Mouse (Mus musculus) macrophage (primary cell): ENCODE data around the gene Ankrd10. TPM values are rescaled to one million over a fixed set of nuclear protein-coding genes. Genes with fewer than 3 reads are reported as not detected.
"Not testable (repeated sequence)": the region's sequence is repeated elsewhere in the genome, so short reads cannot be mapped to it uniquely, and the experiment has no call there.

Experiments used
- H3K27ac ChIP-seq: fragments of 350-480 bp; formaldehyde crosslinking; 2 replicates; pipeline ENCODE4 v1.9.0; 2021
- H3K36me3 ChIP-seq: fragments of 350-480 bp; formaldehyde crosslinking; 2 replicates; pipeline ENCODE4 v1.9.0; 2021; ENCODE audit errors: inconsistent target
- H3K4me3 ChIP-seq: fragments of 350-480 bp; formaldehyde crosslinking; 2 replicates; pipeline ENCODE4 v1.9.0; 2021; ENCODE audit errors: inconsistent target
- H3K79me2 ChIP-seq: fragments of 350-480 bp; formaldehyde crosslinking; 2 replicates; pipeline ENCODE4 v1.9.0; 2021; ENCODE audit errors: inconsistent target
- WGBS: methylation state at CpG from one replicate; pipeline ENCODE4 v1.1.7; 2026; ENCODE audit warnings: inconsistent platforms; ENCODE audit not compliant: missing documents; 5-methylcytosine and 5-hydroxymethylcytosine counted together
- polyA plus RNA-seq: library from polyadenylated mRNA; stranded (reverse); fragments of 250-400 nt; gene quantifications from 3 replicates; pipeline ENCODE4 v1.2.4, GENCODE M21; 2018; ENCODE audit warnings: inconsistent platforms

Ankrd10 gene
- polyA plus RNA-seq, 1 experiment from 2014 or later, result 4.2 TPM

GRCm38 (mm10) chr8:11586374-11586745 is 49.2 kb downstream of the Ankrd10 start:
- Histone ChIP-seq H3K4me3 (no peak overlapping the region), H3K27ac (no peak overlapping the region), H3K79me2 (no peaks in the 10 kb centered on the region), H3K36me3 (no peaks in the 10 kb centered on the region)
- WGBS, result 38% methylated on average over 2 of the region's 2 CpGs

- Histone ChIP-seq H3K36me3 (no peaks in the 10 kb centered on the region), H3K27ac (no peak overlapping the region), H3K79me2 (no peaks in the 10 kb centered on the region), H3K4me3 (no peak overlapping the region)
- 26% methylated on average over 21 of the region's 21 CpGs for WGBS
These were observed 49.8 kb downstream of the Ankrd10 start for GRCm38 (mm10) chr8:11585513-11586373.

- Histone ChIP-seq H3K79me2 (no peaks in the 10 kb centered on the region), H3K36me3 (no peaks in the 10 kb centered on the region), H3K4me3 (no peak overlapping the region), H3K27ac (no peak overlapping the region)
- 42% methylated on average over 16 of the region's 16 CpGs for WGBS
These were observed 59.8 kb downstream of the Ankrd10 start for GRCm38 (mm10) chr8:11575604-11576384.

- 24% methylated on average over 9 of the region's 9 CpGs for WGBS
These were observed 60.5 kb downstream of the Ankrd10 start for GRCm38 (mm10) chr8:11574911-11575603.

GRCm38 (mm10) chr8:11572428-11572827 is 63.1 kb downstream of the Ankrd10 start:
- no peaks in the 10 kb centered on the region for H3K79me2 ChIP-seq
- H3K27ac ChIP-seq, result no peak overlapping the region
- H3K4me3 ChIP-seq, result no peak overlapping the region
- WGBS, result 78% methylated on average over 6 of the region's 6 CpGs
- no peaks in the 10 kb centered on the region for H3K36me3 ChIP-seq

More at GRCm38 (mm10) chr8:11574911-11575603, 60.5 kb downstream of the Ankrd10 start:
- H3K27ac ChIP-seq, result no peak overlapping the region
- H3K36me3 ChIP-seq, result no peaks in the 10 kb centered on the region
- H3K79me2 ChIP-seq, result no peaks in the 10 kb centered on the region
- H3K4me3 ChIP-seq, result no peak overlapping the region

GRCm38 (mm10) chr8:11571950-11572349 is 63.6 kb downstream of the Ankrd10 start:
- Histone ChIP-seq H3K27ac (no peak overlapping the region), H3K4me3 (no peak overlapping the region), H3K36me3 (no peaks in the 10 kb centered on the region), H3K79me2 (no peaks in the 10 kb centered on the region)
- 95% methylated on average over 10 of the region's 10 CpGs for WGBS

- WGBS, result 92% methylated on average over 4 of the region's 4 CpGs
- Histone ChIP-seq H3K4me3 (no peak overlapping the region), H3K27ac (no peak overlapping the region), H3K36me3 (no peaks in the 10 kb centered on the region), H3K79me2 (no peaks in the 10 kb centered on the region)
These were observed 64.8 kb downstream of the Ankrd10 start for GRCm38 (mm10) chr8:11570742-11571141.

- H3K36me3 ChIP-seq, result no peaks in the 10 kb centered on the region
- 89% methylated on average over 21 of the region's 22 CpGs for WGBS
- H3K27ac ChIP-seq, result no peak overlapping the region
- H3K4me3 ChIP-seq, result no peak overlapping the region
- peaks cover 9% of the 10 kb centered on the region; the same call in 1 of the 2 replicates for H3K79me2 ChIP-seq
These were observed 66.1 kb downstream of the Ankrd10 start for GRCm38 (mm10) chr8:11569260-11570097.

- peaks cover 22% of the 10 kb centered on the region; the same call in 1 of the 2 replicates for H3K79me2 ChIP-seq
- H3K4me3 ChIP-seq, result not testable (repeated sequence)
- 57% methylated on average over 2 of the region's 2 CpGs for WGBS
These were observed 67.4 kb downstream of the Ankrd10 start for GRCm38 (mm10) chr8:11568193-11568592.

GRCm38 (mm10) chr8:11564721-11565120 is 70.8 kb downstream of the Ankrd10 start:
- no peak overlapping the region for H3K27ac ChIP-seq
- peaks cover 54% of the 10 kb centered on the region for H3K79me2 ChIP-seq
- 82% methylated on average over 7 of the region's 7 CpGs for WGBS
- peaks cover 17% of the 10 kb centered on the region for H3K36me3 ChIP-seq
- H3K4me3 ChIP-seq, result no peak overlapping the region

More at GRCm38 (mm10) chr8:11568193-11568592, 67.4 kb downstream of the Ankrd10 start:
- not testable (repeated sequence) for H3K27ac ChIP-seq, H3K36me3 ChIP-seq

GRCm38 (mm10) chr8:11564236-11564635 is 71.3 kb downstream of the Ankrd10 start:
- H3K4me3 ChIP-seq, result no peak overlapping the region
- WGBS, result 63% methylated on average over 5 of the region's 5 CpGs
- H3K27ac ChIP-seq, result no peak overlapping the region
- peaks cover 59% of the 10 kb centered on the region for H3K79me2 ChIP-seq
- H3K36me3 ChIP-seq, result peaks cover 17% of the 10 kb centered on the region
